Mouse (Mus musculus): ENCODE results near the gene Gtf2h3.
"Not testable (repeated sequence)": the region's sequence is repeated elsewhere in the genome, so short reads cannot be mapped to it uniquely, and the experiment has no call there.

Gene Gtf2h3

DNA sequence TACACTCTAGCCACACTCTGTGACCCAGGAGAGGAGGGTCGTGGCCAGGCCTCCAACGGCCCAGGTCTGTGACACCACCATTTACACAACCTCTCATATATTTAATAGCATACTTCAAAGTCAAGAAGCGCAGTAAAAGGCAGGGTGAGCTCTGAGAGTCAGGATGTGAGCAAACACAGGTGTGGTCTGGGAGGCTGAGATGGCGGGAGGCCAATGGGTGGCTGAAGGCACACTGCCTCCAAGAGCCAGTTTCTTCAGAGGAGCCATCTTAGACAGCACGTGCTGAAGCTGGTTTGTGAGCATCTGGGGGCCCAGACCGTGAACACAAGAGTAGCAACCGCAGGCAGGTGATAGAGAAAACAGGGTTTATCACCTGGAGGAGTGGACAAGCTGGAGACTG is 3.5 kb upstream of the Gtf2h3 start:
- no peak for DNase-seq

DNA sequence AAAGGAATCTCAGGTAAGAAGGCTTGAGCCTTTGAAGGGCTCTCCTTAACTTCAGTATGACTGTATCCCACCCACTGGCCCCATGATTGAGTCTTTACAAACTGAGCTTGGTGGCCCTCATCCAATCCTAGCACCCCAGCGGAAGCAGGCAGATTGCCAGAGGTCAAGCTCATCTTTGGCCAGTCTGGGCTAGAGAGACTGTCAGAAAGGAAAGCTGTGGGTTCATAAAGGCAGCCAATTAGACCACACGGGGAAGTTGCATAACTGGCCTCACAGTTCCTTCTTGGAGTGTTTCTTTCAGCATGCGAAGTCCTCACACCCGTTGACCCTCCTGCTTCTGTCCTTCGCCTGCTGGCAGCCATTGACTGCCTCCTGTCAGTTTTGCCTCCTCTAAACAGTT is 3.6 kb downstream of the Gtf2h3 start:
- no peak for DNase-seq

DNA sequence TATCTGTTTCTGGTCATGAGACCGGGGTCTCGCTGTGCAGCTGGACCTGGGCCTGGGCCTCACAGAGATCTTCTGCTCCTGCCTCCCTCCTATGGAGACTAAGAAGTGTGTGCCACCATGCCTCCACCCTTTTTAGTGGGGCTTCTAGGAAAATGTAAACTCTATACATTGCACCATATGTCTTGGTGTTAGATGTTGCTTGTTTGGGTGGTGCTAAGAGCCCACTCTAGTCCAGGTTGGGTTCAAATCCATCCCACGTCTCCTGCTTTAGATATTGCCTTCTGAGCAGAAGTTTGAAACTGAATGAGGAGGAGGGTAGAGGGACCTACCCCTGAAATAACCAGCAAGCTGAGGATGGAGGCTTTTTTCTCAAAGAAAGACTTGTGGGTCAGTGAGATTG is 13.8 kb downstream of the Gtf2h3 start:
- DNase-seq, result no peak

DNA sequence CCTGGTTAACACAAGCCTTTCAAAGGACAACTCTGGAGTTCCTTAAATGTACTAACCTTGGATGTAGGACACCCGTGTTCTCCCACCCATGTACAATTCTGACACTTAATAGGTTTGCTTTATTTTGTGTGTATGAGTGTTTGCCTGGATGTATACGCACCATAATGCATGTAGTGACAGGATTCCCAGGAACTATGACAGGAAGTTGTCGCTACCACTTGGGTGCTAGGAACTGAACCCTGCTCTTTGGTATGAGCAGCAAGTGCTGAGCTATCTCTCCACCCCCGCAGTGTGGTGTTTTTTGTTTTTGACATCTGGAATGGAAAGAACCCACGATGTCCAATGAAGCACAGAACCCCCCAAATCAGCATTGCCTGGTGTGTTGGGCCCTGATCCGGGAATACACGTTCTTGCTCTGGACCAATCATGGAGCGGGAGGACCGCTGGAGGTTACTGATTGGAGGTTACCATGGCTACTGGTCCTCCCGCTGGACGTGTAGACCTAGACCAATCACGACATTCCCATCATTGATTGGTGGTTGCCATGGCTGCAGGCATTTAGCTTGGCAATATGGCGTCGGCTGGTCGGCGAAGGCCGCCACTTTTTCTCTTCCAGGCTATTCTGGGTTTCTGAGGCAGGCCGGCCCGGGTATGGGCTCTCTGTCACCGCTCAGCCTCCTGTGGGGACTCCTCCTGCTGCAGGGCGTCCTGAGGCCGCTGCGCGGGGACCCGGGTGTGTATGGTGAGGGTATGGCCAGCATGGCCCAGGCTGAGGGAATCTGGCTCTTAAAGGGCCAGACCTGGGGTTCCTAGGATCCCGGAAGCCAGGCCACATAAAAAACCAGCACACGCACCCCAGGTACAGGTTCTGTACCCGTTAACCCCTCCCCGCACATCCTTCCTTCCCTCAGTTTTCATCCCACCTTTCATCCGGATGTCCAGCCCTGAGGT is 19.6 kb downstream of the Gtf2h3 start:
- peak; percentile 60 for DNase-seq

GRCm38 (mm10) chr5:124599726-124600125 is 20.8 kb downstream of the Gtf2h3 start:
- not testable (repeated sequence) for DNase-seq

GRCm38 (mm10) chr5:124602349-124602748 is 23.4 kb downstream of the Gtf2h3 start:
- peak; percentile 75 for DNase-seq

DNA sequence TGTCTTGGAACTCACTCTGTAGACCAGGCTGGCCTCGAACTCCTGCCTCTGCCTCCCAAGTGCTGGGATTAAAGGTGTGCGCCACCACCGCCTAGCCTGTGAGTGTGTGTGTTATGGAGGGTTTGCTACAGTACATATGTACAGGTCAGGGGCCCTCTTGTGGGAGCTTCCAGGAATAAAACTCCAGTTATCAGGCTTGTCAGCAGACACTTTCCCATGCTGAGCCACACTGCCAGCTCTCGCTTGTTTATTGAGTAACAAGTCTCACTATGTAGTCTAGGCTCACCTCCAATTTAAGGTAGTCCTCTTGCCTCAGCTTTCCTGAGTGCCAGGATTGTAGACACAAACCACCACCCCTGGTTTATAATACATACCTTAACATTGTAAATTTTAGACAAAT is 25.4 kb downstream of the Gtf2h3 start:
- no peak for DNase-seq

DNA sequence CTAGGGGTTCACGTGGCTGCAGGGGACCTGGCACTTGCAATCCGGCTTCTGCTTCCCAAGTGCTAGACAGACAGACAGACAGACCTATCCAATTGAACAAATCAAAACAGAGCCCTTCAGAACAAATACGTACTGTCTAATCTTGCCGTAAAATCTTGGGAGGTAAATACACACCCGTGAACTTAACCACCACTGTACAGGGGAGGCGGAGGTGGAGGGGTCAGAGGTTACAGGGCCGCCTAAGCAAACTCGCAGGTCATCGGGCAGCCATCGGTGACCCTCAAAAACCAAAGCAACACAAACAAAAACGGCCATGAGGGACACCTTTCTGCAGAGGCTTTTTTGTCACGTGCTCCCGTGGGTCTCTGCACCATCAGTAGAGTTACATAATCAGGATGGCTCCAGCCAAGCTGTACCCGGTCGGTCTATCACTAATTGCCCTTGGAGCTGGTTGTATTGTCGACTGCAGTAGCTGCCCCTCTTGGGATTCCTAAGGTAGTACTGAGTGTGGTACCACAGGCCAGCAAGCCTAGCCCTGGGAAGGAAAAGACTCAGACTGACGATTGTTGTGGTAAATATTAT is 26.2 kb downstream of the Gtf2h3 start:
- DNase-seq, result no peak

DNA sequence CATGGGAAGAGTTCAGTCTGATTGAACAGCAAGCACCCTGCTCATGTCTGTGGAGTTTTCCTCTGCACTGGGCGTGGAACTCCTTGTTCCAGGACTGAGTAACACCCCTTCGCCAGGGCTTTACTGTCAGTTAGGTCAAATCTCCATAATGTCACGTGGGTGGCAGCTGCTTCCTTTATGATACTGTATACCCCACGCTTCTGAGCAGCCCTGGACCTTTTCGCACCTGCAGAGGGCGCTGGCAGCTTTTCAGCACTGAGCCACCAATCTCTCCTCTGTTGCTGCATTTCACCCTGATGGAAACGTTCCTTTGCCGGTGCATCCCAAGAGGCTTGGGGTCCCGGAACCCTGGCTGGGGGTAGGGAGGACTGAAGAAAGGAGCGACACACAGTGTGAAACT is 32.0 kb downstream of the Gtf2h3 start:
- DNase-seq, result peak; percentile 62

GRCm38 (mm10) chr5:124614709-124615108 is 35.8 kb downstream of the Gtf2h3 start:
- DNase-seq, result peak; percentile 67

- DNase-seq, result no peak
Measured at GRCm38 (mm10) chr5:124618711-124619110, 39.8 kb downstream of the Gtf2h3 start.

- no peak for DNase-seq
Measured at GRCm38 (mm10) chr5:124621362-124621761, 42.4 kb downstream of the Gtf2h3 start.

DNA sequence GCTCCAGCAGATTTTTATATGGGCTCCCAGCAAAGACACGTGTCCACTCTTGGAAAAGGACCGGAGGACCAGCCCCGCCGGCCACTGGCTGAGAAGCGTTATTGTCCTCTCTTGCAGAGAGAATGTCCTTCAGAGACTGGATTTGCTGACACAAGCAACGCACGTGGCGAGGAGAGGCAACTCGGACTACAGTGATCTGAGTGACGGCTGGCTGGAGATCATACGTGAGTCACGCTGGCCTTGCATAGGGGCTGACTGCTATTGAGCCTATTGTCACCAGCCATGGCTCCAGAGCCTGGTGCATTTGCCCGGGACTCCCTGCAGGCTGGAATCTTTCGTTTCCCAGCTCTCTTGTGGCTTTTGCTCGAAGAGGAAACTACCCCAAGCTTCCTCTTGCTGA is 44.0 kb downstream of the Gtf2h3 start:
- DNase-seq, result no peak

DNA sequence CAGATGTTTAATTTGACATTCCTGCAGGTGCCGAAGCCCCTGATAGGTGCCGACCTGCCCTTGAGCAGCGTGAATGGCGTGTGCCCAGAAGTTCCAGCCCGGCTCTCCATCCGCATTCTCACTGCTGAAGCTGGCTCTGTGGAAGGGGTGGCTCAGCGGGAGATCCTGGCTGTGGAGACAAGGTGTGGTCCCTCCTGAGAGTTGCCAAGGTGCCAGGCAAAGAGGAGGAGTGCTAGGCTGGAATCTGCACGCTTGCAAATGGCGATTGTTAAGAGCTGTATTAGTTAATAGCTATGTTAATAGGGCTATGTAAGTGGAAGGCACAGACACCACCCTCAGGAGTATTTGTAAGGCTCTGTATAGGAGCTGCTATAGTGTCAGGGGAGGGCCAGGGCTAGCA is 45.4 kb downstream of the Gtf2h3 start:
- DNase-seq, result no peak

DNA sequence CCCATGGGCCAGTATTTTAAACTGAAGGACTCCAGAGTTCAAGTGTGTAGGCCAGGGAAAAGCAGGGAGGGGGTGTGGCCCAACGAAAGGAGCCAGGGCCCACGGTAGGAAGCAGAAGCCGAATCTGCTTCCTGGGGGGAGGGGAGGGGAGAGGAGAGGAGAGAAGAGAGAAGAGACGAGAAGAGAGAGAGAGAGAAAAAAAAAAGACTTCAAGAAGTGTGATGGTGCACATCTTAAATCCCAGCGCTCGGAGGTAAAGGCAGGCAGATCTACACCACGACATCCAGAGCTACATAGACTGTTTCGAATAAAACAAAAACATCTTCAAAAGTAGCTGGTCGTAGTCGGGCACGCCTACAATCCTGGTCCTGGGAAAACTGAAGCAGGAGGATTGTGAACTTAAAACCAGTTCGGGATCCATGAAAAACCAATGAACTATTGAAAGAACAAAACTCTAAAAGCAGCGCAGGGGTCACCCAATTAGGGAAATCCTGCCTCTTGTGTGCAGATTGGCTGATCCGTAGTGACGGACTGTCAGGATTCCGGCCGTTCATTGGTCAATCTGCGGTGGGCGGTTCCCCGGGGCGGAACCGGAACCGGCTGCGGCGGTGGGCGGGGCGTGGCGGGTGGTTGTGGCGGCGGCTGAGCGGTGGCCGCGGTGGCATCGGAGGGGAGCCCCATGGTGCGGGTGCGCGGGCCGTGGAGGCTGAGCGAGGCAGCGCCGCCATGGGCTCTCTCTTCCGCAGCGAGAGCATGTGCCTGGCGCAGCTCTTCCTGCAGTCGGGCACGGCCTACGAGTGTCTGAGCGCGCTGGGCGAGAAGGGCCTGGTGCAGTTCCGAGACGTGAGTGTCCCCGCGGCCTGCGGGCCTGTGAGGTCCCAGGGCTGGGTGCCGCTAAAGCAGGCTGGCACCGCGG is 49.8 kb downstream of the Gtf2h3 start, which contains the start of gene Atp6v0a2:
Atp6v0a2 (plus strand) TSS at position 129 of the 916 bp plus-strand sequence.
- DNase-seq, result peak; percentile 98

DNA sequence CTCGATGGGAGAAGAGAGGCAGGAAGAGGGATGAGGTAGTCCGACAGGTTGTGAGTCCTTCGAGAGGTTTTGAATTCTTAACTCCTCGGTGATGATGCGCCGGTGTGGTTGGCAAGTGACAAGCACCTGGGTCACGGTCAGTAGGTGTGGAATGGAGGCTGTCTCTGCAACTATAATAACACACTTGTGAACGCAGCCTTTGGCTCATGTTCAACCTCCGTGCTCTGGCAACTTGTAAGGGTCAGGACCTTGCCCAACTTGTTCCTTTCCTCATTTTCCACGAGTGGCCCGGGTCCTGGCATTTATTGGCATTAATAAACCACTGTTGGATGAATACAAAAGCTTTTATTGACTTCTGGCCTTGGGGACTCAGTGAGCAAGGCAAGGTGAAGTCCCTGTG is 50.7 kb downstream of the Gtf2h3 start:
- peak; percentile 27 for DNase-seq

DNA sequence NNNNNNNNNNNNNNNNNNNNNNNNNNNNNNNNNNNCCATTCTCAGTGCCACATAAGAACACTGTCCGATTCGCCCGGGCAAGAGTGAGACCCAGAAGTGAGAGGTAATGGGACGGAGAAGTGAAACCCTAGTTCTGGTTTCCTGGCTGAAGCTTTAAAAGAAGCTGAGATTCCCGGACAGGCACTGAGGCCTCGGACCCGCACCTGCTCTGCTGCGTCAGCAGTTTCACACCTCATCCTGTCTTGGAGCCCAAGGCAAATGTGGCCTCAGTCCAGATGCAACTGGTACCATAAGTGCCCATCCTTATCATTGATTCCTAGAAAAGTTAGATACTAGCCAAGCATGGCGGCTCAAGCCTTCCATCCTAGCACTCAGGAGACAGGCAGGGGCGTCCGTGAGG is 52.7 kb downstream of the Gtf2h3 start:
- DNase-seq, result no peak

DNA sequence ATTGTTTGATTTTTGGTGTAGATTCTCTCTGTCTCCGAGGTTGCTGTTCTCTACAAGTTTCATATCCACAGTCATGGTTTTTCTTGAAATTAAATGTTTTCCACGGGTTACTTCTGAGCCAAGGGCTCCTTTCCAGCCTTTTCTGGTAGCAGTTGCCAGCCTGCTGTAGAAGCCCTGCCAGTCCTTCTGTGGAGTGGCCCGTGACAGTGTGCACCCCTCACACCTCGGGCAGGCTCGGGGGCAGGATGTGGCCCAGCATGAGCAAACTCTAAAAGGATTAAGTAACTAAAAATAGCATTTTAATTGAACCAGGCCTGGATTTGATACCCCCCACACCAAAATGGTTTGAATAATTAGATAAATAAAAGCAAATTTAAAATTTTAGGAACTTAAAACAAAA is 53.5 kb downstream of the Gtf2h3 start:
- peak; percentile 40 for DNase-seq

DNA sequence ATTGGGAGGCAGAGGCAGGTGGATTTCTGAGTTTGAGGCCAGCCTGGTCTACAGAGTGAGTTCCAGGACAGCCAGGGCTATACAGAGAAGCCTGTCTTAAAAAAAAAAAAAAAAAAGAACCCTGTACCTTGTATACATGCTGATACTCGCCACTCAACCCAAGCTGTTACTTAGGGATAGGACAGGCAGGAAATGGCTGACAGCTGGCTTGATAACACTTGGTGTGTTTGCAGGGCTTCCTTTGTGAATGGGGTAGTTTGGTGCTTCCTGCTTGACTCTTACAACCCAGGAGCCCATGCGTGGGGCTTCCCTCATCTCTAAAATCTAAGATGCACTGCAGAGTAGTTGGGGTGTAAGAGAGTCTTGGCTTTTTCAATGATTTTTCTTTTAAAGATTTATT is 54.5 kb downstream of the Gtf2h3 start:
- DNase-seq, result peak; percentile 69

GRCm38 (mm10) chr5:124635068-124635467 is 56.1 kb downstream of the Gtf2h3 start:
- DNase-seq, result not testable (repeated sequence)

GRCm38 (mm10) chr5:124636139-124636538 is 57.2 kb downstream of the Gtf2h3 start:
- DNase-seq, result no peak

DNA sequence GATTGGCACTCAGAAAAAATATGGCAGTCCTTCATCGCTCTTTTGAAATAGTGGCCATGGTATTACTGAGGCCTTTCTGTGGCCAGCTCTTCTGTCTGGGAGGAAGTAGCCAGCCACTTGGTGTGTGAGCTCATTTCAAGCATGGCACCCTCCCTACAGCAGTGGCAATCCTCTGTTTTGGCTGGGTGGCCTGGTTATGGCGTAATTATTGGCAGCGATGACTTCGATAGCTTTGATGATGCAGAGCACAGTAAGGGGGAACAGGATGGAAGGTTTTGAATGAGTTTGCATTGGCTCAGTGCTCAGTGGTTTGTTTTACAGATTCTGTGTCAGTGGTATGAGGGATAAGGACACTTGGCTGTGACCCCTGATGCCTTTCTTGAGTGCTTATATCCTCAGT is 57.8 kb downstream of the Gtf2h3 start:
- DNase-seq, result no peak

DNA sequence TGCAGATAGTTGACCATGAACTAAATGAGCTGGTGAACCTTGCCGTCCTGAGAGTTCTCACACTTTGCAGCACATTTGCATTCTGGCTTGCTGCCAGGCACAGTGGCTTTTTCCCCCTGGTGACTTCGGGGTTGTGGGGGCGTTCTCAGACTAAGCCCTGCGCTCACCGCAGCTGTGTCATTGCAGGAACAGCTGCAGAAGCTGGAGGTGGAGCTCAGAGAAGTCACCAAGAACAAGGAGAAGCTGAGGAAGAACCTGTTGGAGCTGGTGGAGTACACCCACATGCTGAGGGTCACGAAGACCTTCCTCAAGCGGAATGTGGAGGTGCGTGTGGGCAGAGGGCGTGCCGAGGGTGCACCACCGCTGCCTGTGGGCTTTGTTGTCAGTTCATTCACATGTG is 58.4 kb downstream of the Gtf2h3 start:
- DNase-seq, result peak; percentile 81
